Mouse (Mus musculus) ES-E14 (cell line): ENCODE results near the gene Impdh2.

ENCODE experiments used
- HCFC1 ChIP-seq: IDR thresholded peaks from 2 replicates; pipeline ENCODE4 v1.6.1; 2012; ENCODE audit warnings: low read length, inconsistent platforms, borderline replicate concordance; ENCODE audit not compliant: insufficient read depth
- MAFK ChIP-seq: IDR thresholded peaks from 2 replicates; pipeline ENCODE4 v1.6.1; 2014; ENCODE audit warnings: mild to moderate bottlenecking, low read depth, low read length, inconsistent platforms; ENCODE audit not compliant: insufficient read depth
- ZC3H11A ChIP-seq: IDR thresholded peaks from 2 replicates; pipeline ENCODE4 v1.6.1; 2012; ENCODE audit warnings: low read depth, mild to moderate bottlenecking, inconsistent platforms, low read length, borderline replicate concordance

DNA sequence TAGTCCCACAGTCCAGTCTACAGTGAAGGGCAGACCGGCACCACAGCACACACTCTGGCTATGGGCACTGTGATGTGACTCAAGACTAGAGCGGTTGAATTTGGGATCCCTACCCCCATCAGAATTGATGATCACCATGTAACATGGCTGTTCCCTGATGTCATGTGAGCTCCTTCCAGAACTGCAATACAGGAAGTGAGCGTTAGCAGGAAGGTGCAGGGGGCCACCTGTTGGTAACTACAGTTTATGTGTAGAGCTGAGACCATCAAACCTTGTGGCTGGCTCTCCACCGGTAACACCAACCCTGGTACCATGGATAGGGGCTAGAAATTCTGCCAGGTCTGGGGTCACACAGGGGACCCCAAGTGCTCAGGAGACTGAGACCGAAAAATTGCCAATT, 29.1 kb downstream of the Impdh2 start:
- TF ChIP-seq ZC3H11A (no peak), MAFK (no peak), HCFC1 (no peak)
